Mouse (Mus musculus): ENCODE data around the gene Prkca. TPM values are rescaled to one million over a fixed set of nuclear protein-coding genes. Genes with fewer than 3 reads are reported as not detected.

The Prkca gene
- polyA plus RNA-seq, 1 experiment from 2014 or later: 10.1 TPM

DNA sequence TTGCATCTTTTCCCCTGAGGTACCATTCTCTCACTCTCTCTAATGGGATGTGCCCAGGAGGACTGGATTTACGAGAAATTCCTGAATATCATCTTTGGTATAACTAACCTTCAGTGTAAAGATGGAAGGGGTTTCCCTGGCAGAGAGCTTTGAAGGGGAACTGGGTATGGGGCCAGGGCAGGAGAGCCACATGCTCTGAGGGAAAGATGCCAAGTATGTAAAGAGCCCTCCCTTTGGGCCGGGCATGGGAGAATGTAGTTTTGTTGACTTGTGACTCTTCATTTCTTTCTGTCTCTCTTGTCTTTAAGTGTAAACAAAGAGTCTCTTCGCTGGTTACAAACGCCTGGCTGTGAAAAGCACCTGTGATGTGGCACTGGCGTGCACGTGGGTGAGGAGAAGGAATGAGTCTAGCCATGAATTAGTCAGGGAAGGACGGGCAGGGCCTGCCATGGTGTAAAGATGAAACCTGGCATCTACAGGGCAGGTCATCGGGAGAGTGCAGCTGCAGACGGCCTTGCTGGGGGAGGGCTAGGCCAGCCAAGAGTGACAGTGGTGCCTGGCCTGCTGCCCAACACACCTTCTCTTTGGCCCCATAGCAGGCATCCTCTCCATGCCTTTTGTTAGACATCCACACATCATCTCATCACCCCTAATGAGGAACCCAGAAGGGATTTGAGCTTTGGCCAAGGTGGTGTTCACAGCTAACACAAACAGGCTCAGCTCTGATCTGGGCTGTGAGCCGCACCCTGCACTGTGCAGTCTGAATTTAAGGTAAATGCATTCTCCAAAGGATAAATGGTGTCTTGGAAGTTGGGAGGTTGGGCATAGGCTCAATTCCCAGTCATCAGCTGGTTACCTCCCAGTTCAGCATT, 388.3 kb downstream of the Prkca start:
- H3K36me3 ChIP-seq: no peaks in the 10 kb centered on the region
- H3K9me3 ChIP-seq: no peaks in the 10 kb centered on the region; the same call in 1 of the 2 replicates
- H3K4me3 ChIP-seq (replicated peaks): no peak overlapping the region
- 76% methylated on average over 10 of the region's 10 CpGs for WGBS
- no peak overlapping the region for H3K27ac ChIP-seq
- H3K27me3 ChIP-seq (replicated peaks): no peaks in the 10 kb centered on the region
- no peak overlapping the region for H3K4me2 ChIP-seq
- no peak overlapping the region for H3K9ac ChIP-seq
- ATAC-seq (ENCODE audit: insufficient read depth, low FRiP score, low read depth): no peak
- H3K4me1 ChIP-seq: no peaks in the 10 kb centered on the region

- 88% methylated on average over 11 of the region's 11 CpGs for WGBS
- no peak overlapping the region for H3K9ac ChIP-seq
- no peak overlapping the region for H3K4me2 ChIP-seq
- H3K27ac ChIP-seq: no peak overlapping the region
- no peaks in the 10 kb centered on the region for H3K36me3 ChIP-seq
- H3K9me3 ChIP-seq: no peaks in the 10 kb centered on the region
- H3K4me1 ChIP-seq: no peaks in the 10 kb centered on the region
- no peak for ATAC-seq (ENCODE audit: insufficient read depth, low FRiP score, low read depth)
- H3K4me3 ChIP-seq (replicated peaks): no peak overlapping the region
- no peaks in the 10 kb centered on the region for H3K27me3 ChIP-seq (replicated peaks)
Measured at GRCm38 (mm10) chr11:107951431-107951830, 392.3 kb downstream of the Prkca start.

DNA sequence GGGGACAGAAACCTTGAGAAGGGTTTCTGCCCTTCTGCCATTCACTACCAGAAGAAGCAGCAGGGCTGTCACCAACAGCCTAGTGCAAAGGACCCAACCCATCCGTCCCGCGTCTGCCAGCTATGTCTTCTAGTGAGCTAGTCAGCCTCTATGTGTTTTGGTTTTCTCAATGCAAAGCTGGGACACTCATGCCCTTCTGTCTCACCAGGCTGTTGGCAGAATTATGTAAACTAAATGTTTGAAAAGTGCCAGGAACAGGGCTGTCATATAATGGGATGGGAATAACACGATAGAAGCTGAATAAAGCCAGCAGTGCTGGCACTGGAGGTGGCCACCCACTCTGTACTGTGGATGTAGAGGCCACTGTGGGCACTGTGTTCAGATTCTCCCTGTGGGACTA, 393.1 kb downstream of the Prkca start:
- ATAC-seq (ENCODE audit: insufficient read depth, low FRiP score, low read depth): no peak
- Histone ChIP-seq H3K4me3 (replicated peaks) (no peak overlapping the region), H3K27ac (no peak overlapping the region), H3K9ac (no peak overlapping the region), H3K9me3 (no peaks in the 10 kb centered on the region), H3K27me3 (replicated peaks) (no peaks in the 10 kb centered on the region), H3K4me2 (no peak overlapping the region), H3K4me1 (no peaks in the 10 kb centered on the region), H3K36me3 (no peaks in the 10 kb centered on the region)
- 89% methylated on average over 4 of the region's 4 CpGs for WGBS

- Histone ChIP-seq H3K9ac (no peak overlapping the region), H3K27me3 (replicated peaks) (no peaks in the 10 kb centered on the region), H3K4me1 (no peaks in the 10 kb centered on the region), H3K4me2 (no peak overlapping the region), H3K36me3 (no peaks in the 10 kb centered on the region), H3K9me3 (no peaks in the 10 kb centered on the region), H3K27ac (no peak overlapping the region), H3K4me3 (replicated peaks) (no peak overlapping the region)
- ATAC-seq (ENCODE audit: insufficient read depth, low FRiP score, low read depth): no peak
- 77% methylated on average over 9 of the region's 9 CpGs for WGBS
Measured at GRCm38 (mm10) chr11:107950211-107950610, 393.5 kb downstream of the Prkca start.

DNA sequence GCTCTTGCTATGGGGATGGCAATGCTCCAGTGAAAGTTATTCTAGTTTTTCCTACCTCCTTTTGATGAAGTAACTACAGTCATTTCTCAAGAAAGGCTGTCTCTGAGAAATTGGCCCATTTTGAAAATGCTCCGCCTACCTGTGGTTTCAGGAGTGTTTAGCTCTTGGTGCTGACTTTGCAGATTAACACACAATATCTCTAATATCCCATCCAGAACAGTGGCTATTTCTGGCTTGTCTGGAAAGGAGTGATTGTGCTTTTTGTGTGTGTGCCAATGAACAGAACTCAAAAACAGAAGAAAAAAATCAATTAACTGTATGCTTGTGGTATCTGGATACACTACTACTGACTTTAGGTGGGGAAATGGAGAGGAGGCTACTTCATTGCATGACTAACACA, 395.8 kb downstream of the Prkca start:
- Histone ChIP-seq H3K4me2 (no peak overlapping the region), H3K9ac (no peak overlapping the region), H3K27ac (no peak overlapping the region), H3K27me3 (replicated peaks) (no peaks in the 10 kb centered on the region), H3K4me1 (no peaks in the 10 kb centered on the region), H3K9me3 (no peaks in the 10 kb centered on the region), H3K36me3 (no peaks in the 10 kb centered on the region), H3K4me3 (replicated peaks) (no peak overlapping the region)
- no peak for ATAC-seq (ENCODE audit: insufficient read depth, low FRiP score, low read depth)
- 85% methylated on average over 1 of the region's 1 CpGs for WGBS

- H3K4me1 ChIP-seq: no peaks in the 10 kb centered on the region
- no peaks in the 10 kb centered on the region for H3K9me3 ChIP-seq
- WGBS: 66% methylated on average over 5 of the region's 5 CpGs
- no peak overlapping the region for H3K4me3 ChIP-seq (replicated peaks)
- no peak overlapping the region for H3K27ac ChIP-seq
- no peaks in the 10 kb centered on the region for H3K36me3 ChIP-seq
- no peak overlapping the region for H3K4me2 ChIP-seq
- no peak overlapping the region for H3K9ac ChIP-seq
- no peak for ATAC-seq (ENCODE audit: insufficient read depth, low FRiP score, low read depth)
- no peaks in the 10 kb centered on the region for H3K27me3 ChIP-seq (replicated peaks)
Measured at GRCm38 (mm10) chr11:107946823-107947222, 396.9 kb downstream of the Prkca start.

DNA sequence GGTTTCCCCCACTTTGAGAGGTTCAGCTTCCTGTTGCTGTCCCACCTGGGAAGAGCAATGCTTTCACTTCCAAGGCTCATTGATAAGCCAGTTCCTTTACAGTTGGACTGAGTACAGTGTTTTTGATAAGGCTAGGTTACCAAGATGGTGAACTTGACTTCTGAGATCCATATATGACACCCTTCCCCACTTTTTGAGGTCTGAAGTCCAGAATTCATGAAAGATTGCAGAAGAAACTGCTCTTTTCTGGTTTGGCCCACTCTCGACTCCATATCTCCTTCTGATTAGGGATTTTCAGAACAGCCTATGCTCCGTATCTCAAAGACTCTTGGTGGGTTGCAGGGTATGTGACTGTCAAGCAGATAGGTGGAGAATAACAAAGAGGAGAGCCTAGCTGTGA, 406.8 kb downstream of the Prkca start:
- Histone ChIP-seq H3K9me3 (no peaks in the 10 kb centered on the region), H3K27ac (no peak overlapping the region)
- WGBS: 81% methylated on average over 2 of the region's 2 CpGs

DNA sequence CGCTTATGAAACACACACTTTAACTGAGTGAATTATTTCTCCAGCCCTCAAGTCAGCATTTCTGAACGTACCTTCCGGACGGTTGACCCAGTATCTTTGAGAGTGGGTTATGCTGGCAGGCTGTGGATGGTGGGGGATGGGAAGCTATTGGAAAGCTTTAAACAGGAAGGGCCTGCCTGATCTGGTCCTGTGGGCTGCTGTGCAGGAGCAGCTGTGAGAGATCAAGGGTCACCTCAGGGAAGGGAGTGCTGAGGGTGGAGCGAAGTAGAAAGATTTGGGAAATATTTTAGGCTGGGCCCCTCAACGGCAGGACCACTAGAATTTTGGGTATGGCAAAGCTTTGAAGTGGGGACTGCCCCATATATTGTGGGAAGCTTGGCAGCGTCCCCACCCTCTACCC, 412.0 kb downstream of the Prkca start:
- no peak overlapping the region for H3K4me3 ChIP-seq (replicated peaks)
- ATAC-seq (ENCODE audit: insufficient read depth, low FRiP score, low read depth): no peak
- H3K4me1 ChIP-seq: no peaks in the 10 kb centered on the region
- 56% methylated on average over 7 of the region's 7 CpGs for WGBS
- H3K4me2 ChIP-seq: no peak overlapping the region
- no peaks in the 10 kb centered on the region for H3K27me3 ChIP-seq (replicated peaks)
- H3K9me3 ChIP-seq: no peaks in the 10 kb centered on the region
- H3K36me3 ChIP-seq: no peaks in the 10 kb centered on the region
- H3K27ac ChIP-seq: no peak overlapping the region
- H3K9ac ChIP-seq: no peak overlapping the region

More for the DNA sequence above, 406.8 kb downstream of the Prkca start:
- Histone ChIP-seq H3K27me3 (replicated peaks) (no peaks in the 10 kb centered on the region), H3K4me2 (no peak overlapping the region), H3K4me3 (replicated peaks) (no peak overlapping the region), H3K4me1 (no peaks in the 10 kb centered on the region), H3K36me3 (peaks cover 12% of the 10 kb centered on the region; the same call in 1 of the 2 replicates), H3K9ac (no peak overlapping the region)
- ATAC-seq (ENCODE audit: insufficient read depth, low FRiP score, low read depth): no peak

DNA sequence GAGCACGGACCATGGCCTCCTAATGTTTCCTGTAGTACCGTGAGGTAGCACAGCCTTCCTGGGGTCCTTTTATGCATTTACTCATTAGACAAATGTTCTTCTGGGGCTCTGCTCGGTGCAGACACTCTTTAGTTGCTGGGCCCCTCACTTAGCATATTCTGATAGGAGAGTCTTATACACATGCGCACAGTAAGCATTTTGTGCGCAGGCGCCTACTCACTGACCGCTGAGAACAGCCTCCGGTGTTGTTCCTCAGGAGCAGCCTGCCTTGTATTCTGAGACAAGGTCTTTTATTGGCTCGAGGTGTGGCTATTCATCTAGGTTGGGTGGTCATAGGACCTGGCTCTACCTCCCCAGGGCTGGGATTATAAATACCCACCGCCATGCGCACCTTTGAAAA, 412.4 kb downstream of the Prkca start:
- Histone ChIP-seq H3K9me3 (no peaks in the 10 kb centered on the region), H3K27me3 (replicated peaks) (no peaks in the 10 kb centered on the region), H3K36me3 (no peaks in the 10 kb centered on the region), H3K27ac (no peak overlapping the region), H3K9ac (no peak overlapping the region), H3K4me2 (no peak overlapping the region), H3K4me3 (replicated peaks) (no peak overlapping the region), H3K4me1 (no peaks in the 10 kb centered on the region)
- ATAC-seq (ENCODE audit: insufficient read depth, low FRiP score, low read depth): no peak
- WGBS: 80% methylated on average over 11 of the region's 11 CpGs

- Histone ChIP-seq H3K27ac (no peak overlapping the region), H3K27me3 (replicated peaks) (no peaks in the 10 kb centered on the region), H3K4me1 (no peaks in the 10 kb centered on the region), H3K9ac (no peak overlapping the region), H3K9me3 (no peaks in the 10 kb centered on the region), H3K36me3 (no peaks in the 10 kb centered on the region), H3K4me3 (replicated peaks) (no peak overlapping the region), H3K4me2 (no peak overlapping the region)
- WGBS: 60% methylated on average over 3 of the region's 3 CpGs
- no peak for ATAC-seq (ENCODE audit: insufficient read depth, low FRiP score, low read depth)
Measured at GRCm38 (mm10) chr11:107929712-107930111, 414.0 kb downstream of the Prkca start.

- H3K36me3 ChIP-seq: no peaks in the 10 kb centered on the region
- ATAC-seq (ENCODE audit: insufficient read depth, low FRiP score, low read depth): no peak
- peaks cover 8% of the 10 kb centered on the region for H3K27me3 ChIP-seq (replicated peaks)
- H3K4me2 ChIP-seq: no peak overlapping the region
- 45% methylated on average over 16 of the region's 16 CpGs for WGBS
- H3K27ac ChIP-seq: no peak overlapping the region
- no peaks in the 10 kb centered on the region for H3K9me3 ChIP-seq
- H3K9ac ChIP-seq: no peak overlapping the region
- H3K4me3 ChIP-seq (replicated peaks): no peak overlapping the region
- H3K4me1 ChIP-seq: no peaks in the 10 kb centered on the region
Measured at GRCm38 (mm10) chr11:107919852-107920508, 423.7 kb downstream of the Prkca start.

GRCm38 (mm10) chr11:107917721-107918235, 425.9 kb downstream of the Prkca start:
- H3K9ac ChIP-seq: no peak overlapping the region
- H3K27me3 ChIP-seq (replicated peaks): peaks cover 22% of the 10 kb centered on the region
- 60% methylated on average over 9 of the region's 9 CpGs for WGBS
- no peak overlapping the region for H3K4me2 ChIP-seq
- ATAC-seq (ENCODE audit: insufficient read depth, low FRiP score, low read depth): no peak
- H3K9me3 ChIP-seq: no peaks in the 10 kb centered on the region
- no peaks in the 10 kb centered on the region for H3K36me3 ChIP-seq
- no peak overlapping the region for H3K27ac ChIP-seq
- H3K4me3 ChIP-seq (replicated peaks): no peak overlapping the region
- no peaks in the 10 kb centered on the region for H3K4me1 ChIP-seq

All from stomach, embryonic 15.5 days (tissue).